Mouse (Mus musculus) C2C12 (cell line): ENCODE data around the gene Slc44a2. TPM values are rescaled to one million over a fixed set of nuclear protein-coding genes. Genes with fewer than 3 reads are reported as not detected.

Source experiments
- H3K27me3 ChIP-seq: one replicate; pipeline ENCODE4 v1.6.1; 2011; ENCODE audit not compliant: control insufficient read depth, insufficient read depth, insufficient read length
- H3K36me3 ChIP-seq: one replicate; pipeline ENCODE4 v1.6.1; 2011; ENCODE audit not compliant: control insufficient read depth, insufficient read depth
- H3K4me3 ChIP-seq: one replicate; pipeline ENCODE4 v1.5.1; 2011; ENCODE audit warnings: mild to moderate bottlenecking, control low read depth; ENCODE audit not compliant: poor library complexity, insufficient read depth, severe bottlenecking
- H3K79me2 ChIP-seq: one replicate; pipeline ENCODE4 v1.6.1; 2011; ENCODE audit not compliant: control insufficient read depth, insufficient read depth
- H3K79me3 ChIP-seq: one replicate; pipeline ENCODE4 v1.6.1; 2011; ENCODE audit warnings: low read depth, control low read depth
- H3ac ChIP-seq: one replicate; pipeline ENCODE3; 2011; ENCODE audit warnings: low read depth; ENCODE audit not compliant: control insufficient read depth, insufficient read length
- CEBPB ChIP-seq: IDR thresholded peaks from one replicate; pipeline ENCODE4 v1.6.1; 2011; ENCODE audit warnings: low read depth, mild to moderate bottlenecking, control low read depth, moderate library complexity
- CTCF ChIP-seq: IDR thresholded peaks from one replicate; pipeline ENCODE4 v1.5.1; 2011; ENCODE audit not compliant: control insufficient read depth, insufficient read depth, insufficient read length
- FOSL1 ChIP-seq: IDR thresholded peaks from one replicate; pipeline ENCODE4 v1.8.0; 2011; ENCODE audit warnings: mild to moderate bottlenecking, low read length; ENCODE audit not compliant: poor library complexity, insufficient read depth, severe bottlenecking
- MAX ChIP-seq: IDR thresholded peaks from one replicate; pipeline ENCODE4 v1.6.1; 2011; ENCODE audit warnings: mild to moderate bottlenecking, control low read depth
- MYOD1 ChIP-seq: IDR thresholded peaks from one replicate; pipeline ENCODE4 v1.6.1; 2011; ENCODE audit warnings: low read depth; ENCODE audit not compliant: control insufficient read depth, insufficient read length
- MYOG ChIP-seq: IDR thresholded peaks from one replicate; pipeline ENCODE4 v1.6.1; 2011; ENCODE audit not compliant: control insufficient read depth, insufficient read length; ENCODE audit errors: extremely low read depth
- USF1 ChIP-seq: IDR thresholded peaks from one replicate; pipeline ENCODE4 v1.6.1; 2011; ENCODE audit warnings: low read depth, mild to moderate bottlenecking, control low read depth, moderate library complexity
- polyA plus RNA-seq: library from polyadenylated mRNA; unstranded; fragments of >200 nt; fragmentation: generic; extraction: Trizol; gene quantifications from one replicate; pipeline ENCODE4 v1.2.1, GENCODE M21; 2012; ENCODE audit warnings: missing spikeins

The Slc44a2 gene
- polyA plus RNA-seq, 1 experiment, result 221 TPM

DNA sequence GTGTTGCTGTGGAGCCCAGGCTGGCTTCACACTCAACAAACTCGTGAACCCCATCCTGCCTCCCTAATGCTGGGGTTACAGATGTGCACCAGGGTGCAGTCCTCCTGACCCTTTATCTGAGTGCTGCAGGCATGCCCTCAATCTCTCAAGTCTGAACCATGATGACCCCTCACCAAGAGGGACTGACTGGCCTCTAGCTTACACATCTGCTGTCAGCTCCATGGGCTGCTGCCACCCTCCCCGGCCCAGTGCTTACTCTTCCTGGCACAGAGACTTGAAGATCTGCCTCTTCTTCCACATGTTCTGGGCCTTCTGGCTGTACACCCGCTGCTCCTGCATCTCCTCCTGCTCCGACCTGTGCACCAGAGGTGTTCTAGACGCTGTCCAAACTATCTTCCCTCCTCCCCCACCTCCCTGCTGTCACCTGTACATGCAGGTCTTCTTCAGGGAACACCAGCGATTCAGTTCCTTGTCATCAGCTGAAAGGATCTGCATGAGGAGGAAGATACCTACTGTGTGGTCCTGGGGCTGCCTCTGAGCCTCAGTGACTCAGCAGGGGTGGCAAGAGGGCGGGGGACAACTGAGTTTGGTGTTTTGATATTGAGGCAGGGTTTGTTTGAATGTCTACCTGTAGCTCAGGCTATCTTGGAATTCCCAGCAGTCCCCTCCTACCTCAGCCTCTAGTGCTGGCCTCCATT lies 45.3 kb upstream of the Slc44a2 start:
- no peaks in the 10 kb centered on the region for H3K27me3 ChIP-seq
- TF ChIP-seq FOSL1, result no peak
- no peak for TF ChIP-seq USF1
- no peak for TF ChIP-seq CTCF
- peaks cover 83% of the 10 kb centered on the region for H3K36me3 ChIP-seq

DNA sequence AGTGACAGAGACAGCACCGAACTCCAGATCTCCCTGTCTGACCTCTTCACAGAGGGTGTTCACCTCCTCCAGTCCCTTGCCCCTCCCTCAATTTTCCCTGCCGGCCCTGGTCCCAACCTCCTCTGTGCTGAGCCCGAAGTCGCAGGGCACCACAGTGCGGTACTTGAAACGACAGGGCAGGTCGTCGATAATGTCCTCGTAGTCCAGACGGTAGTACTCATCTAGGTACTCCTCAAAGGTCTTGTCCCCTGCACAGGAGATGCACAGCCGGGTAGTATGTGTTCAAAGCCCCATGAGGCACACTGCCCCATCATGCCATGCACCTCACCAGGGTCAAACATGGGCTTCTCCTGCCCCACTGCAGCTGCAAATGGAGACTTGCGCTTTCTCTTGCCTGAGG lies 44.8 kb upstream of the Slc44a2 start:
- no peak overlapping the region for H3ac ChIP-seq
- H3K27me3 ChIP-seq, result no peaks in the 10 kb centered on the region
- H3K79me3 ChIP-seq, result peaks cover 1% of the 10 kb centered on the region
- no peaks in the 10 kb centered on the region for H3K79me2 ChIP-seq
- TF ChIP-seq CTCF (no peak), MAX (no peak), MYOG (no peak), USF1 (no peak), CEBPB (no peak), MYOD1 (no peak), FOSL1 (no peak)
- H3K4me3 ChIP-seq, result no peak overlapping the region
- H3K36me3 ChIP-seq, result peaks cover 82% of the 10 kb centered on the region

More for the DNA sequence above, 45.3 kb upstream of the Slc44a2 start:
- Histone ChIP-seq H3K4me3 (no peak overlapping the region), H3K79me2 (no peaks in the 10 kb centered on the region), H3K79me3 (peaks cover 1% of the 10 kb centered on the region), H3ac (no peak overlapping the region)

DNA sequence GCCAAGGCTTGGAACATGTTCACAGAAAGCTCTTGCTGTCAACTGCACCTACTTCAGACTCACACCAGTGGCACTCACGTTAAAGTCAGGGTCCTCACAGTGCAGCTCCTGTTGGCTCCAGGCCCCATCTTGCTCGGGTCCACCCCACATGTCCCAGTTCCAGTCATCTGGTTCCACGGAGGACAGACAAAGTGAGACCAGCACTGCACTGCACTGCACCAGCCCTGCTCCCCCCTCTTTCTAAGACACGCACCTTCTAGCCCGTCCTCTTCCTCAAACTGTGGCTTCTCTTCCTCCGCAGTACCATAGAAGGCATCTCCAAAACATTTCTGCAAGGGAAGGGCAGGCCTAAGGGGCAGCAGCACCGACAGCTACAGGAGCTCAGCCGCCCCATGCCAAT lies 44.2 kb upstream of the Slc44a2 start:
- H3K27me3 ChIP-seq, result no peaks in the 10 kb centered on the region
- no peak overlapping the region for H3K4me3 ChIP-seq
- no peak for TF ChIP-seq MAX
- no peak for TF ChIP-seq CEBPB
- TF ChIP-seq MYOG, result no peak
- TF ChIP-seq USF1, result no peak
- H3K79me3 ChIP-seq, result peaks cover 1% of the 10 kb centered on the region
- H3K36me3 ChIP-seq, result peaks cover 87% of the 10 kb centered on the region
- H3K79me2 ChIP-seq, result no peaks in the 10 kb centered on the region
- H3ac ChIP-seq, result no peak overlapping the region

DNA sequence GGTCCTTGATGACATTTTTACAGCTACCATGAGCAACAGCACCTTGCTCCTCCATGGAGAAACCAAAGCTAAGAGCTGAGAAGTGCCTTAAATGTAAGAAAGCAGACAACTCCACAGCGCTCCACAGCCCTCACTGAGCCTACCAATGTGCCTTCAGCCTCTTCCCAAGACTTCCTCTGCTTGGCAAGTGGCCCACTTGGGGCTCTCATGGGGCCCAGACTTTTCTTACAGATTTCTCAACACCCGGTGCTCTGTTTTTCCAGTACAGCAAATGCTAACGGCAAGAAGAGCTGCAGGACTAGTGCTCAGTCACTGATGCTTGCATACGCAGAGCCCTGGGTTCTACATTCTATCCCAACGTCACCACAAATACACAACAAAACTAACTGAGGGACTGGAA lies 42.7 kb upstream of the Slc44a2 start:
- no peaks in the 10 kb centered on the region for H3K79me2 ChIP-seq
- no peak for TF ChIP-seq CTCF
- TF ChIP-seq FOSL1, result no peak
- TF ChIP-seq MAX, result no peak
- TF ChIP-seq MYOG, result no peak
- TF ChIP-seq CEBPB, result no peak
- no peak for TF ChIP-seq MYOD1
- peaks cover 92% of the 10 kb centered on the region for H3K36me3 ChIP-seq
- H3K27me3 ChIP-seq, result no peaks in the 10 kb centered on the region
- H3K79me3 ChIP-seq, result peaks cover 1% of the 10 kb centered on the region
- no peak overlapping the region for H3K4me3 ChIP-seq
- H3ac ChIP-seq, result no peak overlapping the region

DNA sequence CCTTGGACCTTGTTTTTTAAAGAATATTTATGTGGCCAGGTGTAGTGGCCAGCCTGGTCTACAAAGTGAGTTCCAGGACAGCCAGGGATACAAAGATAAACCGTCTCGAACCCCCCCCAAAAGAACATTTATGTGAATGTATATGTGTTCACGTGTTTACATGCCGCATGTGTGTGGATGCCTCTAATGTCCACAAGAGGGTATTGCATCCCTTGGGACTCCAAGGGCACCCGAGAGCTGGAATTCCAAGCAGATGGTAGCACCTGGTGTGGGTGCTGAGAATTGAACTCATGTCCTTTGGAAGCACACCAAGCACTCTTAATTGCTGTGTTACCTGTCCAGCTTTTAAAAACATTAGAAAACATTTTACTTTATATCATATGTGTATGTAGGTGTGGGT lies 36.9 kb upstream of the Slc44a2 start:
- no peaks in the 10 kb centered on the region for H3K27me3 ChIP-seq
- peaks cover 29% of the 10 kb centered on the region for H3K79me2 ChIP-seq
- TF ChIP-seq USF1, result no peak
- no peak overlapping the region for H3K4me3 ChIP-seq
- H3ac ChIP-seq, result no peak overlapping the region
- peaks cover 55% of the 10 kb centered on the region for H3K36me3 ChIP-seq
- peaks cover 14% of the 10 kb centered on the region for H3K79me3 ChIP-seq

DNA sequence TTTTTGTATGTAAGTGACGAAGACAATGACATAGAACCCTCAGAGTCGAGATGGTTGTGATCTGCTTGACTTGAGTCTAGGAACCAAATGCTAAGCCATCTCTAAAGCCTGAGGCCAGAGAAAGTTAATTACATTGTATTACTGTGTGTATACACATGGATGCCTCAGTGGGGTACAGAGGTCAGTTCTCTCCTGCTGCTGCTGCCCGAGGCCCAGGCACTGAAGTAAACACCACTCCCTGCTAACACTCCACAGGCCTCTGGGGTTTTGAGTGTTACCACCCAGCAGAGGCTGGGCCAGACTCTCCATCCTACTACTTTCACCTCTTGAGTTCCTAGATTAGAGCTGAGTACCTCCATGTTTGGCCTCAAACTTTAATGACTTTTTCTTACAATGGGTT lies 36.5 kb upstream of the Slc44a2 start:
- H3K4me3 ChIP-seq, result no peak overlapping the region
- no peaks in the 10 kb centered on the region for H3K27me3 ChIP-seq
- peaks cover 51% of the 10 kb centered on the region for H3K36me3 ChIP-seq
- no peak overlapping the region for H3ac ChIP-seq
- TF ChIP-seq MYOD1 (no peak), MYOG (no peak), FOSL1 (no peak), MAX (no peak), CEBPB (no peak)
- H3K79me3 ChIP-seq, result peaks cover 17% of the 10 kb centered on the region
- peaks cover 32% of the 10 kb centered on the region for H3K79me2 ChIP-seq
